Mouse (Mus musculus) CH12.LX (cell line): ENCODE data around the gene Exoc7. TPM values are rescaled to one million over a fixed set of nuclear protein-coding genes. Genes with fewer than 3 reads are reported as not detected.

Experiments used
- DNase-seq: peaks from one replicate; pipeline ENCODE4 v3.0.0-alpha.2; 2013; ENCODE audit errors: extremely low read depth
- H3K27ac ChIP-seq: 2 replicates; pipeline ENCODE4 v1.5.1; 2012; ENCODE audit warnings: low read depth, mild to moderate bottlenecking, control low read depth, moderate library complexity; ENCODE audit not compliant: insufficient read depth
- H3K27me3 ChIP-seq: replicated peaks from 2 replicates; pipeline ENCODE3; 2012; ENCODE audit warnings: inconsistent platforms
- H3K36me3 ChIP-seq, 2 experiments: replicated peaks in 1 of 2; 2 replicates each; pipeline versions ENCODE3 to v1.6.1; 2012; ENCODE audit warnings: inconsistent platforms in 1 of 2, low read length in 1 of 2, mild to moderate bottlenecking in 1 of 2, mixed read lengths in 1 of 2, moderate library complexity in 1 of 2; ENCODE audit not compliant: control insufficient read depth in 1 of 2, insufficient read depth in 1 of 2
- H3K4me1 ChIP-seq, 2 experiments: 2 replicates each; pipeline ENCODE4 v1.6.1; 2012; ENCODE audit warnings: inconsistent platforms in 1 of 2, moderate library complexity in 1 of 2; ENCODE audit not compliant: insufficient read depth in 2 of 2, control insufficient read depth in 1 of 2
- H3K4me2 ChIP-seq: 2 replicates; pipeline ENCODE4 v1.6.1; 2012; ENCODE audit warnings: low read depth, mild to moderate bottlenecking, control low read depth; ENCODE audit not compliant: poor library complexity, insufficient read depth, severe bottlenecking
- H3K4me3 ChIP-seq, 3 experiments: fragments of 150-350 bp in 1 of 3; sonication (generic) in 1 of 3; replicated peaks in 1 of 3; 2 replicates each; pipeline versions ENCODE3 to v1.5.1; 2011 to 2012; ENCODE audit warnings: low read depth in 2 of 3, low read length in 2 of 3, mild to moderate bottlenecking in 2 of 3, moderate library complexity in 2 of 3, control low read depth in 1 of 3, improper control_type of control experiment in 1 of 3, inconsistent platforms in 1 of 3, mixed read lengths in 1 of 3; ENCODE audit not compliant: poor library complexity in 1 of 3
- H3K79me2 ChIP-seq: replicated peaks from 2 replicates; pipeline ENCODE4 v1.6.1; 2012; ENCODE audit warnings: mild to moderate bottlenecking, moderate library complexity; ENCODE audit not compliant: control insufficient read depth, poor library complexity, insufficient read depth, severe bottlenecking; ENCODE audit errors: extremely low read depth
- H3K9ac ChIP-seq: 2 replicates; pipeline ENCODE4 v1.6.1; 2012; ENCODE audit warnings: low read depth, mild to moderate bottlenecking, control low read depth, moderate library complexity; ENCODE audit not compliant: insufficient read depth
- H3K9me3 ChIP-seq: replicated peaks from 2 replicates; pipeline ENCODE3; 2012; ENCODE audit warnings: low read length, inconsistent platforms, mixed read lengths
- CHD1 ChIP-seq: IDR thresholded peaks from 2 replicates; pipeline ENCODE4 v1.6.1; 2012; ENCODE audit warnings: low read depth, low read length, improper control_type of control experiment, inconsistent platforms
- CHD2 ChIP-seq: IDR thresholded peaks from 2 replicates; pipeline ENCODE4 v1.6.1; 2011; ENCODE audit warnings: low read length, improper control_type of control experiment
- CTCF ChIP-seq, 2 experiments: IDR thresholded peaks in 1 of 2; conservative IDR thresholded peaks in 1 of 2; 2 replicates each; pipeline ENCODE4 v1.5.1; 2011 to 2012; ENCODE audit warnings: low read depth in 2 of 2, low read length in 2 of 2, improper control_type of control experiment in 1 of 2, inconsistent platforms in 1 of 2, mild to moderate bottlenecking in 1 of 2, moderate library complexity in 1 of 2
- E2F4 ChIP-seq: IDR thresholded peaks from 2 replicates; pipeline ENCODE4 v1.6.1; 2011; ENCODE audit warnings: low read depth, low read length, improper control_type of control experiment; ENCODE audit not compliant: insufficient replicate concordance
- ELF1 ChIP-seq: IDR thresholded peaks from 2 replicates; pipeline ENCODE4 v1.6.1; 2014; ENCODE audit warnings: low read depth, mild to moderate bottlenecking, inconsistent platforms, low read length, improper control_type of control experiment
- EP300 ChIP-seq: IDR thresholded peaks from 2 replicates; pipeline ENCODE4 v1.6.1; 2011; ENCODE audit warnings: low read length, improper control_type of control experiment
- ETS1 ChIP-seq: conservative IDR thresholded peaks from 2 replicates; pipeline ENCODE4 v1.6.1; 2012; ENCODE audit warnings: low read depth, mild to moderate bottlenecking, inconsistent platforms, low read length, improper control_type of control experiment, moderate library complexity
- GABPA ChIP-seq: IDR thresholded peaks from 2 replicates; pipeline ENCODE4 v1.6.1; 2012; ENCODE audit warnings: low read depth, low read length, improper control_type of control experiment, inconsistent platforms; ENCODE audit not compliant: insufficient replicate concordance
- HCFC1 ChIP-seq: IDR thresholded peaks from 2 replicates; pipeline ENCODE4 v1.6.1; 2012; ENCODE audit warnings: low read depth, mild to moderate bottlenecking, inconsistent platforms, low read length, improper control_type of control experiment
- IRF4 ChIP-seq: IDR thresholded peaks from 2 replicates; pipeline ENCODE4 v1.6.1; 2014; ENCODE audit warnings: low read depth, mild to moderate bottlenecking, inconsistent platforms, low read length, improper control_type of control experiment
- JUN ChIP-seq: IDR thresholded peaks from 2 replicates; pipeline ENCODE4 v1.6.1; 2011; ENCODE audit warnings: low read depth, mild to moderate bottlenecking, low read length, improper control_type of control experiment, moderate library complexity; ENCODE audit not compliant: insufficient read depth
- JUND ChIP-seq: conservative IDR thresholded peaks from 2 replicates; pipeline ENCODE4 v1.6.1; 2011; ENCODE audit warnings: low read depth, low read length, improper control_type of control experiment
- KAT2A ChIP-seq: IDR thresholded peaks from 2 replicates; pipeline ENCODE4 v1.6.1; 2012; ENCODE audit warnings: low read length, improper control_type of control experiment, inconsistent platforms; ENCODE audit not compliant: insufficient replicate concordance
- MAFK ChIP-seq: IDR thresholded peaks from 2 replicates; pipeline ENCODE4 v1.6.1; 2011; ENCODE audit warnings: low read length, improper control_type of control experiment; ENCODE audit not compliant: insufficient replicate concordance
- MAZ ChIP-seq: IDR thresholded peaks from 2 replicates; pipeline ENCODE4 v1.6.1; 2012; ENCODE audit warnings: low read depth, mild to moderate bottlenecking, inconsistent platforms, low read length, improper control_type of control experiment, moderate library complexity
- MXI1 ChIP-seq: IDR thresholded peaks from 2 replicates; pipeline ENCODE4 v1.6.1; 2011; ENCODE audit warnings: mild to moderate bottlenecking, low read depth, low read length, improper control_type of control experiment
- MYC ChIP-seq: IDR thresholded peaks from 2 replicates; pipeline ENCODE4 v1.6.1; 2011; ENCODE audit warnings: low read depth, mild to moderate bottlenecking, improper control_type of control experiment, low read length
- POLR2A ChIP-seq: IDR thresholded peaks from 2 replicates; pipeline ENCODE4 v1.6.1; 2011; ENCODE audit warnings: low read depth, mild to moderate bottlenecking, improper control_type of control experiment, low read length
- RCOR1 ChIP-seq: conservative IDR thresholded peaks from 2 replicates; pipeline ENCODE4 v1.6.1; 2012; ENCODE audit warnings: low read depth, mild to moderate bottlenecking, inconsistent platforms, low read length, improper control_type of control experiment
- SIN3A ChIP-seq: IDR thresholded peaks from 2 replicates; pipeline ENCODE4 v1.6.1; 2012; ENCODE audit warnings: low read length, improper control_type of control experiment, inconsistent platforms
- SMC3 ChIP-seq: IDR thresholded peaks from 2 replicates; pipeline ENCODE4 v1.6.1; 2011; ENCODE audit warnings: low read depth, low read length, improper control_type of control experiment
- TBP ChIP-seq: conservative IDR thresholded peaks from 2 replicates; pipeline ENCODE4 v1.6.1; 2011; ENCODE audit warnings: low read depth, low read length, improper control_type of control experiment
- TCF12 ChIP-seq: IDR thresholded peaks from 2 replicates; pipeline ENCODE4 v1.6.1; 2014; ENCODE audit warnings: low read depth, mild to moderate bottlenecking, inconsistent platforms, low read length, improper control_type of control experiment
- UBTF ChIP-seq: IDR thresholded peaks from 2 replicates; pipeline ENCODE4 v1.6.1; 2012; ENCODE audit warnings: low read depth, mild to moderate bottlenecking, inconsistent platforms, low read length, improper control_type of control experiment, moderate library complexity
- USF1 ChIP-seq: IDR thresholded peaks from 2 replicates; pipeline ENCODE4 v1.6.1; 2014; ENCODE audit warnings: low read depth, mild to moderate bottlenecking, inconsistent platforms, low read length, improper control_type of control experiment
- ZC3H11A ChIP-seq: IDR thresholded peaks from 2 replicates; pipeline ENCODE4 v1.6.1; 2012; ENCODE audit warnings: low read depth, mild to moderate bottlenecking, inconsistent platforms, low read length, improper control_type of control experiment
- ZKSCAN1 ChIP-seq: IDR thresholded peaks from 2 replicates; pipeline ENCODE4 v1.6.1; 2012; ENCODE audit warnings: low read depth, inconsistent platforms, low read length, improper control_type of control experiment, borderline replicate concordance
- ZMIZ1 ChIP-seq: IDR thresholded peaks from 2 replicates; pipeline ENCODE4 v1.6.1; 2012; ENCODE audit warnings: low read depth, mild to moderate bottlenecking, inconsistent platforms, low read length, improper control_type of control experiment
- ZNF384 ChIP-seq: IDR thresholded peaks from 2 replicates; pipeline ENCODE4 v1.6.1; 2012; ENCODE audit warnings: low read depth, low read length, improper control_type of control experiment, inconsistent platforms
- dilution Hi-C: fragments of 300-500 bp; cut with MboI; formaldehyde crosslinking; loops from 2 replicates; pipeline ENCODE4 v1.14.3; 2020; ENCODE audit warnings: low sequenced_read_pairs; ENCODE audit not compliant: extremely low pct_unique_long_range_greater_than_20kb, extremely low pct_ligation_motif_present
- in situ Hi-C: fragments of 300-500 bp; cut with MboI; formaldehyde crosslinking; loops from 3 replicates; pipeline ENCODE4 v1.14.3; 2019; ENCODE audit warnings: low sequenced_read_pairs, low pct_ligation_motif_present, low pct_unique_long_range_greater_than_20kb, mixed read lengths
- polyA plus RNA-seq: library from polyadenylated mRNA; unstranded; fragments of >175 nt; gene quantifications from 2 replicates; pipeline ENCODE4 v1.2.1, GENCODE M21; 2012; ENCODE audit warnings: low read depth; ENCODE audit not compliant: insufficient read length
- total RNA-seq, 2 experiments: library from RNA; depleted of rRNA; stranded (reverse); fragments of 300-350 nt in 1 of 2; fragments of >200 nt in 1 of 2; gene quantifications; 2 replicates each; pipeline ENCODE4 v1.2.3; 2012 to 2014

Exoc7 gene
- total and polyA plus RNA-seq, 3 experiments, result 32.2 to 51.8 (median 42.1) TPM

DNA sequence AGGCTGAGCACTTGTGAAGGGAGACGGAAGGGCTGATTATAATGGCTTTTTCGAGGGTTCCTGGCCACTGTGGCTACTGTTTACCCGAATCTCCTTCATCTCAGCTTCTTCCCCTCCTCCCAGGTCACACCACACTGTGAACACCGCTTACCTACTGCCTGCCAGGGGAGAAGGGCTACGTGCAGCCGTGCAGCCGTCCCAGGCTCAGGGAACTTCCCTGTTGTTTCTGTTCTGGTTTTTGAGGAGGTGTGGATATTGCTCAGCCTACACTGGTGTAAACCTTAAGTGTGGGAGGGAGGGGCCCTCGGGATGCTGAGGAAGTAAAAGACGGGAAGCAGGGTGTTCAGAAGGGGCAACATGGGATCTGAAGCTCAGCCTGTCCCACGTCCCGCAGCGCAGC is 30.0 kb upstream of the Exoc7 start (continued):
- peak; percentile 86 for TF ChIP-seq IRF4

DNA sequence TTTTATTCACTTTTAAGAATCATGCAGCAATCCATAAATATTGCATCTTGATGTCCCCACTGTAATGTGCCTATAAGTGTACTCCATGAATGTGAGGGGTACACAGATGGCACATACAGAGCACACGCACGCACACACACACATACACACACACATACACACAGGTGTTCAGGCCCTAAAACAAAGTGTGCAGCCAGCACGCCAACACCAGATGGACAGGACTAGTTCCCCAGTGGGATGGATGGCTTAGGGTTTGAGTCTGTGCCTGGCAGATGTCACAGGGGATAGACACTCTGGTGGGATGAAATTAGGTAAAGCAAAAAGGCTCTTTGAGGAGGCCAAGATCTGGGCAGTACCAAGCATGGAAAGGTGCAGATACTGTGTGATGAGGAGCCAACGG is 29.4 kb upstream of the Exoc7 start:
- Histone ChIP-seq H3K27ac (no peak overlapping the region), H3K4me2 (no peak overlapping the region; the same call in 1 of the 2 replicates), H3K36me3 (peaks cover 7 to 11% of the 10 kb centered on the region in 2 experiments), H3K9ac (no peak overlapping the region), H3K27me3 (peaks cover 16% of the 10 kb centered on the region), H3K79me2 (no peaks in the 10 kb centered on the region), H3K9me3 (no peaks in the 10 kb centered on the region), H3K4me3 (peak overlapping the region in 1 of 3 experiments; percentile 58), H3K4me1 (peaks cover 28 to 75% of the 10 kb centered on the region in 2 experiments)
- DNase-seq, result no peak
- in situ Hi-C loops, result no loop called here
- TF ChIP-seq TCF12 (peak; percentile 44; the same call in 1 of the 2 replicates), JUN (no peak)
- dilution Hi-C loops, result no loop called here

DNA sequence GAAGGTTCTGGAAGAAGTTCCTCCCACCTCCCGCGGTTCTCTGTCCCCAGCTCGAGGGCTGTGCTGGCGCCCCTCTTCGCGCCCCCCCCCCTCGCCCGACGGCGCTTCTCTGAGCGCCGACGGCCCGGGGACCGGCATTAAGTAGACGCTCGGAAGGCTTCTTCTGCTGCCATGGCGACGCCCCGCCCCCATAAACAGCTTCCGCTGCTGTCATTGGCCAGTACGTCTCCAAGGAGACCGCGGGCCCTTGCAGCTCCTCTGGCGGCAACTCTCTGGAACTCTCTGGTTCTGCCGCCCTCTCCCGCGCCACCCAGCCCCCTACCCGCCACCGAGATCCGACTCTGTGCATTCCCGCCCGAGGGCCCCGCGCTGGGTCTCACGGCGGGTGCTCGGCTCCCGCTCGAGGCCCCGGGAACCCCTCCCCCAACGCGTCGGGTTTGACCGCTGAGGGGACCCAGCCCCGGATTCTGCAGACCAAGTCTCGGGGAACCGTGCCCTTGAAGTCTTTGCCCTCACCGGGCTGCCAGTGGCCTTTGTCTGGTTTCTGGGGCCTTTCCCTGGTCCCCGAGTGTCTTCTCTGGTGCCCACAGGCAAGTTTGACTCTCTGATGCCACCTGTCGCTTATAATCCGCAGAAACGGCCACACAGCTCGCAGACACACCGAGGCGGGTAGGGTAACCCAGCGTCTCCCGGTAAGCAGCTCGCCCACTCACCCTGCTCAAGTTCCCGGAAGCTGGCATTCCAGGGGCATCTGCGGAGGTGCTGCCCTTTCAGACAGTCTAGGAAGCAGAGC is 28.4 kb upstream of the Exoc7 start, which contains the start of gene Foxj1:
TSS of gene Foxj1 (minus strand) at position 156 of the 793 bp plus-strand sequence.
- DNase-seq, result peak; percentile 97
- no peak within 1 kb of the TSS for H3K27ac ChIP-seq
- dilution Hi-C loops, result no loop called here
- peak; percentile 100 for TF ChIP-seq MXI1
- TF ChIP-seq USF1, result no peak
- TF ChIP-seq TBP, result no peak
- no peak for TF ChIP-seq E2F4
- TF ChIP-seq KAT2A, result no peak
- no peak for TF ChIP-seq RCOR1
- peak; percentile 72 for TF ChIP-seq SMC3
- TF ChIP-seq ETS1, result no peak
- peak; percentile 38; the same call in 1 of the 2 replicates for TF ChIP-seq IRF4
- TF ChIP-seq POLR2A, result no peak
- no peak for TF ChIP-seq MAZ
- TF ChIP-seq CHD2, result peak; percentile 83
- no peak for TF ChIP-seq MYC
- no peak for TF ChIP-seq GABPA
- no peak for TF ChIP-seq ZC3H11A
- no peak for TF ChIP-seq EP300
- 0 out of 2 replicates have a peak, but pooled peaks have one; percentile 24 for TF ChIP-seq UBTF
- no peak for TF ChIP-seq ZKSCAN1
- TF ChIP-seq MAFK, result no peak
- TF ChIP-seq ZNF384, result no peak
- TF ChIP-seq TCF12, result no peak
- TF ChIP-seq JUND, result no peak
- TF ChIP-seq HCFC1, result peak; percentile 37
- TF ChIP-seq ELF1, result peak; percentile 69
- TF ChIP-seq ZMIZ1, result no peak; the same call in 1 of the 2 replicates
- TF ChIP-seq CHD1, result no peak
- peak in 1 of 2 experiments; percentile 77; a peak in 3 of 4 replicates for TF ChIP-seq CTCF (conservative IDR thresholded peaks at IDR 0.05 in 1 of 2, IDR thresholded peaks at IDR 0.05 in 1 of 2; ENCODE audit: low read depth in 2 of 2, low read length in 2 of 2)
- TF ChIP-seq SIN3A, result peak; percentile 100

More for the DNA sequence above, 28.4 kb upstream of the Exoc7 start, which contains the start of gene Foxj1:
- H3K79me2 ChIP-seq, result no peaks in the 10 kb centered on the region
- peak within 1 kb of the TSS; percentile 41 to 58 (median 51) for H3K4me3 ChIP-seq
- H3K4me2 ChIP-seq, result peak within 1 kb of the TSS; percentile 82
- peak within 1 kb of the TSS; percentile 29 for H3K9ac ChIP-seq
- H3K9me3 ChIP-seq, result no peaks in the 10 kb centered on the region
- in situ Hi-C loops, result no loop called here
- peaks cover 16% of the 10 kb centered on the region for H3K27me3 ChIP-seq
- peaks cover 7 to 11% of the 10 kb centered on the region in 2 experiments for H3K36me3 ChIP-seq
- H3K4me1 ChIP-seq, result peaks cover 28 to 75% of the 10 kb centered on the region in 2 experiments
